In the genomic region with DNA sequence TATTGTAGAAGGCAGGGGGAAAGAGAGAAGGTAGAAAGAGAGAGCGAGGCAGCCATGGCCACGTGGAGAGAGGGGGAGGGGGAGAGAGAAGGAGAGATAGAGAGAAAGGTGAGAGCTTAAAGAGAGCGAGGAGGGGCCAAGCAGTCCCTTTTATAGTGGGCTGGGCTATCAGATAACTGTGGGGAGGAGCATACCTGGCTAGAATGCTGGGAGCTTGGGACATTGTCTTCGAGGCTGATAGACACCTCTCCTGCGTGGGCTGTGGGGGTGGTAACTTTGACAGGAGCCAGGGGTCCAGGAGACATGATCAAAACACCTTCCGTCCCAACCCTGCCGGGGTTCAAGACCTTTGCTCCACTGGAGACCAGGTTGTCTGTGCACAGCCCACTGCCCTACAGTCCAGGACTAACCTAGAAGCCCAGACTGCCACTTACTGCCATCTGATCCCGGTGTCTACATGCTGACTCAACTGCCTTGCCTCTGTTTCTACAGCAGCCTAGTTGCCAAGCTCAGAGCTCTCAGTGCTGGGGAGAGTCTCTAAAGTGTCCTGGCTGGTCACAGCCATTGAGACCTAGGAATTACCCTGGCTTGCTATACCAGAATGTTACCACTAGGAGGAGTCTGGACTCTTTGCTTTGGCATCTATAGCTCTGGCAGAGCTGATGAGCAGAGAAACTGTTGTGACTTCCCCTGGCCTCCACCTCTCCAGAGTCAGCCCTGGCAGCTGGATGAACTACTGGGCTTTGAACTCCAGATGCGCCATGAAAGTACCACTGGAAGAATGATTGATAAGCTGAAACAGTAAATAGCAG, we compare ENCODE assay signal across 8 mouse cellular contexts.
DNase-seq lines count a peak whose midpoint lies in the region; ATAC-seq lines count a peak whose summit lies in the region.

No protein-coding gene starts in this region.

- peaks cover 6% of the 10 kb centered on the region; the same call in 1 of the 2 replicates for H3K4me1 ChIP-seq in heart, embryonic 10.5 days
- peaks cover 14% of the 10 kb centered on the region for H3K4me1 ChIP-seq in forebrain, embryonic 12.5 days
- H3K4me1 ChIP-seq in hindbrain, embryonic 11.5 days (replicated peaks; ENCODE audit: control insufficient read depth, insufficient read depth, low read length) = no peaks in the 10 kb centered on the region
- no peaks in the 10 kb centered on the region for H3K4me1 ChIP-seq in lung, embryonic 16.5 days (replicated peaks; ENCODE audit: control insufficient read depth, insufficient read depth, low read length)

- H3K4me2 ChIP-seq in forebrain, embryonic 12.5 days = no peak overlapping the region
- H3K4me2 ChIP-seq in hindbrain, embryonic 11.5 days (replicated peaks; ENCODE audit: low read depth, low read length) = no peak overlapping the region
- no peak overlapping the region for H3K4me2 ChIP-seq in lung, embryonic 16.5 days (ENCODE audit: low read depth, low read length)

- H3K4me3 ChIP-seq in heart, embryonic 10.5 days = no peak overlapping the region
- no peak overlapping the region for H3K4me3 ChIP-seq in forebrain, embryonic 12.5 days (replicated peaks)
- no peak overlapping the region for H3K4me3 ChIP-seq in hindbrain, embryonic 11.5 days (ENCODE audit: low read depth, low read length)
- no peak overlapping the region for H3K4me3 ChIP-seq in lung, embryonic 16.5 days (ENCODE audit: low read length)

- no peaks in the 10 kb centered on the region for H3K36me3 ChIP-seq in heart, embryonic 10.5 days
- no peaks in the 10 kb centered on the region for H3K36me3 ChIP-seq in forebrain, embryonic 12.5 days (replicated peaks)
- H3K36me3 ChIP-seq in hindbrain, embryonic 11.5 days (ENCODE audit: control insufficient read depth, insufficient read depth, low read length) = no peaks in the 10 kb centered on the region
- H3K36me3 ChIP-seq in lung, embryonic 16.5 days (ENCODE audit: control insufficient read depth, insufficient read depth, low read length) = no peaks in the 10 kb centered on the region

- H3K27ac ChIP-seq in heart, embryonic 10.5 days = no peak overlapping the region
- no peak overlapping the region for H3K27ac ChIP-seq in forebrain, embryonic 12.5 days
- H3K27ac ChIP-seq in hindbrain, embryonic 11.5 days (ENCODE audit: low read depth, low read length) = no peak overlapping the region
- H3K27ac ChIP-seq in lung, embryonic 16.5 days (ENCODE audit: low read length) = no peak overlapping the region

- ATAC-seq in forebrain, embryonic 12.5 days (ENCODE audit: low FRiP score) = peak; percentile 81
- peak; percentile 56; the same call in 1 of the 2 replicates for ATAC-seq in hindbrain, embryonic 11.5 days (ENCODE audit: low FRiP score)
- ATAC-seq in lung, embryonic 16.5 days (ENCODE audit: low read depth) = peak; percentile 81

- no peaks in the 10 kb centered on the region for H3K27me3 ChIP-seq in heart, embryonic 10.5 days (ENCODE audit: insufficient read depth, poor library complexity, severe bottlenecking)
- H3K27me3 ChIP-seq in forebrain, embryonic 12.5 days = no peaks in the 10 kb centered on the region
- no peaks in the 10 kb centered on the region for H3K27me3 ChIP-seq in hindbrain, embryonic 11.5 days (ENCODE audit: control insufficient read depth, insufficient read depth, low read length)
- H3K27me3 ChIP-seq in lung, embryonic 16.5 days (ENCODE audit: control insufficient read depth, insufficient read depth, low read depth, low read length) = no peaks in the 10 kb centered on the region

- peak; percentile 78 for DNase-seq in heart, adult 18-20 months
- no peak for DNase-seq in heart, embryonic 10.5 days (ENCODE audit: low spot score)
- DNase-seq in c-Kit-positive CD71-positive TER-119-positive erythroid progenitor cells, embryonic 14.5 days (ENCODE audit: low spot score) = peak; percentile 57
- peak; percentile 81 for DNase-seq in hindbrain, embryonic 11.5 days (ENCODE audit: low spot score)
- peak; percentile 24 to 51 for DNase-seq in layer of hippocampus, adult 8-10 months (ENCODE audit: low spot score in 2 of 2)
- DNase-seq in skeletal muscle tissue, adult 2 months (ENCODE audit: low read depth, low spot score) = peak; percentile 71

- H3K9ac ChIP-seq in forebrain, embryonic 12.5 days = no peak overlapping the region
- H3K9ac ChIP-seq in hindbrain, embryonic 11.5 days (ENCODE audit: low read depth, low read length) = no peak overlapping the region
- H3K9ac ChIP-seq in lung, embryonic 16.5 days (ENCODE audit: low read length) = no peak overlapping the region

- H3K9me3 ChIP-seq in heart, embryonic 10.5 days = no peaks in the 10 kb centered on the region
- H3K9me3 ChIP-seq in forebrain, embryonic 12.5 days = no peaks in the 10 kb centered on the region
- no peaks in the 10 kb centered on the region for H3K9me3 ChIP-seq in hindbrain, embryonic 11.5 days (ENCODE audit: control insufficient read depth, low read length)
- H3K9me3 ChIP-seq in lung, embryonic 16.5 days (ENCODE audit: control insufficient read depth, low read length) = no peaks in the 10 kb centered on the region

- 59% methylated on average over 9 of the region's 9 CpGs for WGBS in heart, embryonic 10.5 days
- WGBS in forebrain, embryonic 12.5 days = 63% methylated on average over 9 of the region's 9 CpGs
- WGBS in hindbrain, embryonic 11.5 days = 68% methylated on average over 9 of the region's 9 CpGs
- 56% methylated on average over 9 of the region's 9 CpGs for WGBS in lung, embryonic 16.5 days
